Mouse (Mus musculus) WW6 (cell line): ENCODE data around the gene Nbea.
A peak's percentile ranks its signal among the peaks of the same experiment; 100 is the strongest.

Source experiments
- DNase-seq: peaks from one replicate; pipeline ENCODE4 v3.0.0-alpha.2; 2013; ENCODE audit warnings: low read depth, low spot score

Gene Nbea

DNA sequence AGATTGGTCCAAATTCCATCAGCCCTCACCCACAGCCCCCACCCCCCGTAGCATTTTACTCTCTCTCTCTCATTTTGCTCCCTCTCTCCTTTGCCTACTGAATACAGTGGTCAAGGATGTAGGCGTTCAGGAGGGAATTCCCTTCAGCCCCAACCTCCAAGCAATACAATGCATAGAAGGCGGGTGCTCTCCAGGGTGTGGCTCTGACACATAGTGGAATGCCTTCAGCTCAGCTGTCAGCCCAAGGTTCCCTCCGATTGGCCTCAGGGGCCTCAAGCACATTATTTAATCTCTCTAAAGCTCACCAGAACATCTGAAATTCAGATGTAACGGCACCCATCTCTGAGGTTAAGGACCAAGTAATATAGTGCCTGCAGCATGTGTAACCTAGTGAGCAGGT, 590.2 kb downstream of the Nbea start:
- no peak for DNase-seq

DNA sequence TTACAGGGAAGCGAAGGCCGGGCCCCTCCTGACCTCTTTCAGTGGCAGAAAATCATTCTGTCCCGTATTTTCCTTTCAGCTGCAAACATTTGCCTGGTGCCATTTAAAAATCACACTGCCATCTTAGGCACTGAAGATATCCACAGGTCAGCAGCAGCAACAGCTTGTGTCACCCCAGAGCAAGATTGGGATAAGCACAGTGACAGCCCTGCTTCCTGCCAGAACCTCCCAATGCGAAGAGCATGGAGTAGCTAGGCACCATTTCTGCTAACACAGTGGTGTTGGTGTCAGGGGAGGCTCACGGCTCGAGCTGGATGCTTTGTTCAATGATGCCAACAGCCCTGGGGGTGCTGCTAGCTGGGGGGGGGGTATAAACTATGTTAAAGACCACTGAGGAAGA, 592.8 kb downstream of the Nbea start:
- no peak for DNase-seq

DNA sequence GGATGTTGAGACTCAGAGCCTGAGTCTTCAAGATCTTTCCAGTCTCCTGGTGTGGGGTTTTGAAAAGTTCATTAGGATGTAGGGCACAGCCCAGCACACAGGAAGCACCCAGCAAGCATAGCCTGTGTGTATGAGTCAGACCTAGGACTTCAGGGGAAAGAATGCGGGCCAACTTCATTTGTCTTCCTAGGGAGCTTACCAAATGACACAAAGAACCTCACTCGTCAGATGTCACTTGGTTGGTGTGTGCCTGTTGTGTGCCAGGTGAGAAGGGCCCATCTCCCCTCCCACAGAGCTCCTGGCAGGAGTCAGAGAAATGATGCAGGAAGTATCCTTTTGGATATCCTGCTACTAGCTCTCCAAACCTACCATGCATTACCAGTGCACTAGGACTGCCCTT, 593.2 kb downstream of the Nbea start:
- DNase-seq = no peak

DNA sequence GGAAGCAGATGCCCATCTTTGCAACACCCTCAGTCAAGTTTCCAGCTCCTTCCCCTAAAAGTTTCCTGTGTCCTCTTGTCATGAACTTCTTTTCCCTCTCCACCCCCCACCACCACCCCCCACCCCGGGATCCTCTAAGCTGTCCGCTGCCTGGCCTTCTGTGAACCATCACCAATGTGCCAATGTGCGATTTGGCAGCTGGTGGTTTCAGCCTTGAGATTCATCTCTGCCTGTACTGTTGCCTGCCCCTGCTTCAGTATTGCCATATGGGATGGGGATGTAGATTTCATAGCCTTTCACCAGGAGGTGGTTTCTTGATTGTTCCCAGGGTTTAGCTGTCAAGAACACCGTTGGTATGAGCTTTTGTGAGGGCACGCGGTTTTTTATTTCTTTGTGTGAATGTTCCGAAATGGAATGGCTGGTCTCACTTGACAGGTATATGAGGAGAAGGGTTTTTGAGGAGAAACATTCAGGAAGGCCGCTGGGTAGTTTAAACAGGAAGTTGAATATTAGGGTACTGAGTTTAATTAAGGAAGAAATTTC, 594.0 kb downstream of the Nbea start:
- no peak for DNase-seq

DNA sequence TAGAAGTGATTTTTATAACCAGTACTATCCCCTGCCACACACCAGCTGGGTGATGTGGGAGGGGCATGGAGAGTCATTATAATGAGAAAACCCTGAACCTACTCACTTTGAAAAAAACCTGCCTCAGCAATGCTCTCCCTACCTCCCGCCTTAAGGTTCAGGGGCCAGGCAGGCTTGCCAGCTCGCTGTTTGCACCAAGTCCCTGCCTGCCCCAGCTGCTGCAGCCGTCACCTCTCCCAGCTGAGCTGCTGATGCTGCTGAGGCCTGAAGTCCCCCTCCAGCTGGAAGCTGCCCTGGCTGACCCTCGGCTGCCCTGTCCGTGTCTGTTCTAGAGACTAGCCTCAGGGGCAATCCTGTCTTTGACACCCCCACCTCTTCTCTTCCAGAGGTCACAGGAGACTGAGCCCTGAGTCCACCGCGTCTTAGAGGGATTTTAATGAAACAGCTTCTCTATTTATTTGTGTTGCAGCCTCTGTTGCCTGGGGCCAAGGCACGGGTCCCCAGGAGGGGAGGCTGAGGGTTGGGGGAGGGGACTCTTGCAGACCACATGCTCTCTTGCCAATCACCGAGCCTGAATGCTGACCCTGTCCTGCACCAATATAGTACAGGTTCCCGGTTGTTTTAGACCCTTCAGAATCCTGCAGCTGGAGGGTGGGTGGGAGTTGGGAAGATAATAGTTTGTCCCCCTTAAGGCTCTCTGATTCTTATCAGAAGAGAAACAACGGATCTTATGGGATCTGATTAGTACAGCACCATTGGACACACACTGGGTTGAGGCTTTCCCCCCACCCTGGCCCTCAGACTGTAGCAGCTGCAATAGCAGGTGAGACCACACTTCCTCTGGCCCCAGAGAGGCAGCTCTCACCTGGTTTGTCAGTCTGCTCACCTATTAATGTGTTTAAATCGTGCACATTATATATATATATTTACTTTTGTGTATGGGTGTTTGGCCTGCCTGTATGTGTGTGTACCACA, 595.2 kb downstream of the Nbea start:
- DNase-seq = peak; percentile 3

DNA sequence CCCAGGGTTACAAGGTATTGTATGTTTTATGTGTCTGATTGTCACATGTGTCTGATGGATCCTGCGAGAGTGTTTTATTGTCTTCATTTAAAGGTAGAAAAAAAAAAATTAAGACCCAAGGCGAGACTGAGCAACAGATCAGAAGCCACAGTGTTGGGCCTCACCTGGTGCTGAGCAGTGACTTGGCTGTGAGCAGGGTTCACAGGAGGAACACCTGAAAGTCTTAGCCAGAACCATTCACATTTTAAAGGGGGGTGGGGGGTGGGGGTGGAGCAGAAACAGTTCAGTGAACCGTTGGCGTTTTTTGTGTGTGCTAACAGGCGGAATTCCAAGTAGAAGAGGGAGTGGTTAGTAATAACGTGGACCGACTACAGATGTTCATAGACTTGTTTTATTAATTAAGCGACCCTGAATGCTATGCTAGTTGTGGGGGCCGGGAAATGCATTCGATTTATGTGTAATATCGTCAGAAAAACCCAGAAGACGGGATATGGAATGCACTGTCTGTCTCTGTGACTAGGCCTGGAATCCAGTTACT, 596.0 kb downstream of the Nbea start:
- DNase-seq = no peak
